Mouse (Mus musculus) Patski (cell line): ENCODE results near the gene Naaladl2. TPM values are rescaled to one million over a fixed set of nuclear protein-coding genes. Genes with fewer than 3 reads are reported as not detected.

Experiments
- ATAC-seq: fragments of 100-300 bp; one replicate; pipeline ENCODE4 v1.8.0; 2021
- CTCF ChIA-PET: fragments of 350-600 bp; sonication (Branson Sonifier 250); formaldehyde crosslinking; loops from one replicate; lab custom pipeline; 2022; ENCODE audit warnings: inconsistent platforms; lab: Charles Lee
- POLR2A ChIA-PET: fragments of 350-600 bp; sonication (Branson Sonifier 250); formaldehyde crosslinking; loops from one replicate; lab custom pipeline; 2022; ENCODE audit warnings: antibody characterized with exemption, inconsistent platforms; lab: Charles Lee
- DNase-seq: peaks from one replicate; pipeline ENCODE4 v3.0.0-alpha.2; 2011; ENCODE audit warnings: low read depth, low spot score
- H3K27me3 ChIP-seq: fragments of 371-371 bp; one replicate; pipeline ENCODE4 v1.5.1; 2021
- CTCF ChIP-seq: fragments of 100-300 bp; IDR thresholded peaks from one replicate; pipeline ENCODE4 v1.5.1; 2021
- in situ Hi-C: fragments of 300-500 bp; cut with MboI; formaldehyde crosslinking; loops from 3 replicates; pipeline ENCODE4 v1.11.1; 2018; ENCODE audit warnings: low pct_unique_long_range_greater_than_20kb, mixed read lengths
- polyA plus RNA-seq: library from polyadenylated mRNA; unstranded; gene quantifications from one replicate; pipeline ENCODE4 v1.2.3, GENCODE M21; 2021

Gene Naaladl2
- polyA plus RNA-seq, 1 experiment from 2014 or later, result 3.7 TPM

GRCm38 (mm10) chr3:24595447-24595846 is 548.6 kb downstream of the Naaladl2 start:
- no peak for DNase-seq
- TF ChIP-seq CTCF, result no peak
- no peak for ATAC-seq
- in situ Hi-C loops, result no loop called here
- ChIA-PET POLR2A (no interaction called here), CTCF (interaction anchor here (0.6 to 1.8 kb wide), 3 partner anchors 12 to 46 kb away, joined by 3 to 4 read pairs (median 4); no protein-coding TSS in a partner anchor)
- H3K27me3 ChIP-seq, result no peaks in the 10 kb centered on the region

DNA sequence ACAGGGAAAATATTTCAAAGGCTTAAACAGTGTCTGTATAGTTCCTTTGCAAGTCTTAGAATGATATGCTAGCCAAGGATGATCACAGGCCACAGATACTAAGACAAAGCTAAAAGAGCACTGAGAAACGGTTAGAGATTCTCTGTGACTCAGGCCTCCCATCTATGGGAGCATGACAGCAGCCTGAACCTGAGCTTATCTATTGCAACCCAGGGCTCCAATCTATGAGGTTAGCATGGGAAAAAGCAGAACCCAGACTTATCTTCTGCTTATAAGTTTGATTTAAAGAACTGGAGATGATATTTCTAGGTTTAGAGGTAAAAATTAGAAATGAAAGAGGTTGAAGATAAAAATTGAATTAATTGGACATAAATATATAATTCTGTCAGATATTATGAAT is 587.4 kb downstream of the Naaladl2 start:
- TF ChIP-seq CTCF, result no peak
- in situ Hi-C loops, result no loop called here
- DNase-seq, result no peak
- ChIA-PET CTCF (interaction anchor here (1.1 kb wide), 1 partner anchor 199 kb away, joined by 3 read pairs; no protein-coding TSS in a partner anchor), POLR2A (no interaction called here)
- no peak for ATAC-seq
- H3K27me3 ChIP-seq, result no peaks in the 10 kb centered on the region

- ChIA-PET CTCF (interaction anchor here (0.7 to 1.9 kb wide), 2 partner anchors 11 kb away, joined by 3 to 5 read pairs; no protein-coding TSS in a partner anchor), POLR2A (no interaction called here)
- no peak for TF ChIP-seq CTCF
- DNase-seq, result no peak
- H3K27me3 ChIP-seq, result no peaks in the 10 kb centered on the region
- in situ Hi-C loops, result no loop called here
- ATAC-seq, result no peak
Measured at GRCm38 (mm10) chr3:24553701-24554100, 590.4 kb downstream of the Naaladl2 start.

GRCm38 (mm10) chr3:24552631-24553030 is 591.4 kb downstream of the Naaladl2 start:
- ATAC-seq, result no peak
- no peaks in the 10 kb centered on the region for H3K27me3 ChIP-seq
- in situ Hi-C loops, result no loop called here
- TF ChIP-seq CTCF, result no peak
- DNase-seq, result no peak
- CTCF ChIA-PET, result interaction anchor here (0.6 to 1.9 kb wide), 3 partner anchors 10 to 50 kb away, joined by 3 to 5 read pairs (median 4); no protein-coding TSS in a partner anchor
- POLR2A ChIA-PET, result no interaction called here

GRCm38 (mm10) chr3:24533775-24534458 is 610.1 kb downstream of the Naaladl2 start:
- no peaks in the 10 kb centered on the region for H3K27me3 ChIP-seq
- no peak for TF ChIP-seq CTCF
- POLR2A ChIA-PET, result no interaction called here
- CTCF ChIA-PET, result interaction anchor here (0.8 kb wide), 1 partner anchor 26 kb away, joined by 3 read pairs; no protein-coding TSS in a partner anchor
- ATAC-seq (no peak), DNase-seq (no peak)
- in situ Hi-C loops, result no loop called here

DNA sequence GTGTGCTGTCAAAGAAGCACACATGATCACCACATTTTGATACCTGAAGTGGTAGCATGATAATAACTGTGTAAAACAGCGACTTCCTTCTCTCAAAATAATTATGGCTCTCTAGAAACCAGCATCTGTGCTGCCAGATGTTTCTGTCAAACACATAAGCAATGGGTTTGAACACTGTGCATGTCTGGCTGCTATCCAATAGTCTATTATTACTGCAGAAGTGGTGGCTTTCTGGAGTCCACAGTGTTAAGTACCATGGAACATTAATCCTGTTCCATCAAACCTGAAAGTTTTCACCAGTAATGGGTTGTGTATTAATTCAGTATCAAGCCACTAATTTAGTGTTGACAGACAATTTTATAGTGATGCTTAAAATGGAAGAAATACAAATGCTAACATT is 629.1 kb downstream of the Naaladl2 start:
- in situ Hi-C loops, result no loop called here
- H3K27me3 ChIP-seq, result no peaks in the 10 kb centered on the region
- ChIA-PET CTCF (no interaction called here), POLR2A (no interaction called here)
- ATAC-seq, result no peak
- no peak for DNase-seq
- no peak for TF ChIP-seq CTCF

DNA sequence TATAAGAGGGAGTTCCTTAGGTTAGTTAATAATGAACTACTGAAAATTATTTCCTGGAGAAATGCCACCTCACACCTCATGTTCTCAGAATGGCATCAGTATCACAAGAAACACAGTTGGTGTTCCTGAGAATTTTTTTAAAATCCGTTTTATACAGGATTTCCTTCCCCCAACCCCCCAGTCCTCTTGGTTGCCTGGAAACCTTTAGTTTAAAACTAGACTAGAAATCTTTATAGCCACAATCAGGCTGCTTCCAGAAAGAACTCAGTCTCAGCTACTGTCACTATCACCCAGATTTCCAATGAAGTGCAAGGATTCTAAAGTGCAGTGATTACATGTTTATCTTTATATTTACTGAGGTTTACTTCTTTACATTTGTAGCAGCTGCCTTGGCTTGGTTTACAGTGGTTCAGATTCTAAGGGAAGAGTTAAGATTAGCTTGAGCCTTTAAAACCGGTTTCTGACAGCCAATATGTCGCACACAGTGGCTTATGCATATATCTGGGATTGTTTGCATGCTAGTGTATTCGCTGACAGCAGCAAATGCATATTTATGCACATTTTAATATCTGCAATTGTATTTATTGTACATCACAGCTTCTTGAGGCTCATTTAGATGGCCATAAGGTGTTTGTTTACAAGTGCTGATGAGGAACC is 657.5 kb downstream of the Naaladl2 start:
- no peak for ATAC-seq
- POLR2A ChIA-PET, result interaction anchor here (0.6 kb wide), 1 partner anchor 9 kb away, joined by 3 read pairs; no protein-coding TSS in a partner anchor
- no peaks in the 10 kb centered on the region for H3K27me3 ChIP-seq
- in situ Hi-C loops, result no loop called here
- TF ChIP-seq CTCF, result no peak
- CTCF ChIA-PET, result no interaction called here
- DNase-seq, result no peak

DNA sequence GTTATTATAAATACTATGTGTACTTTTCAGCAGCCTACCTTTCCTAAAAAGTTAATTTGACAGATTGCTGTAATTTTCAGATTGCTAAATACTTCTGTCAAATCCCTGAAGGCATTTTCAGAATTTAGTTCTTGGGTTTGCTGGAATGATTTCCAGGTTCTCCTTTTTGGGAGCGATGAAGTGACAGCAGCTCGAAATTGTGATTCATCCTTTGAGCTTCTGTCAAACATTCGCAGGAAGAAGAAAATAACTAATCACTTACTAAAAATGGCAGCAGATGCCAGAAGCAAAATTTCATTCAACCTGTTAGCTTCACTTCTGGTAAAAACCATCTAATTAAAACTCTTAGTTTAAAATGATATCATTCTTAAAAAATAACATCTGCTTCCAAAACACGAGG is 680.1 kb downstream of the Naaladl2 start:
- CTCF ChIA-PET, result no interaction called here
- ATAC-seq, result no peak
- in situ Hi-C loops, result no loop called here
- H3K27me3 ChIP-seq, result no peaks in the 10 kb centered on the region
- no peak for TF ChIP-seq CTCF
- DNase-seq, result no peak
- POLR2A ChIA-PET, result no interaction called here

GRCm38 (mm10) chr3:24440621-24441020 is 703.4 kb downstream of the Naaladl2 start:
- CTCF ChIA-PET, result no interaction called here
- TF ChIP-seq CTCF, result no peak
- no peaks in the 10 kb centered on the region for H3K27me3 ChIP-seq
- POLR2A ChIA-PET, result no interaction called here
- DNase-seq (no peak), ATAC-seq (no peak)
- in situ Hi-C loops, result no loop called here

DNA sequence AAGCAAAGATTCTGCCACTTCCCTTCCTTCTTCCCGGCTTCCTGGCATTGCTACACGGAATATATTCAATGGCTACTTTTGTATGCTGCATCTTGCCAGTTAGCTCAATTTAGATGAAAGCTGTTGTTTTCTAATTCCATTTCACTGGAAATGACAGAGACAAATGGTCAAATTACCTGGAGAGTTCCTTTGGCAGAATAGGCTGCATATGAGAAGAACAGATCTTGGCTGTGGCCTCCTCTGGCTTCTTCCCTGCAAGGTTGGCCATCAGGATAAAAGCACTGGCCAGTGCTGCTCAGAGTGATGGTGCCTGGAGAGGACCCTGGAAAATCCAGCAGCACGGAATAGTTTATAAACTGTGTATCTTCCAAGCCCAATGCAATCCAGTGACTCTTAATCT is 711.3 kb downstream of the Naaladl2 start:
- DNase-seq, result no peak
- no peak for TF ChIP-seq CTCF
- POLR2A ChIA-PET, result no interaction called here
- CTCF ChIA-PET, result no interaction called here
- no peak for ATAC-seq
- in situ Hi-C loops, result no loop called here
- no peaks in the 10 kb centered on the region for H3K27me3 ChIP-seq

DNA sequence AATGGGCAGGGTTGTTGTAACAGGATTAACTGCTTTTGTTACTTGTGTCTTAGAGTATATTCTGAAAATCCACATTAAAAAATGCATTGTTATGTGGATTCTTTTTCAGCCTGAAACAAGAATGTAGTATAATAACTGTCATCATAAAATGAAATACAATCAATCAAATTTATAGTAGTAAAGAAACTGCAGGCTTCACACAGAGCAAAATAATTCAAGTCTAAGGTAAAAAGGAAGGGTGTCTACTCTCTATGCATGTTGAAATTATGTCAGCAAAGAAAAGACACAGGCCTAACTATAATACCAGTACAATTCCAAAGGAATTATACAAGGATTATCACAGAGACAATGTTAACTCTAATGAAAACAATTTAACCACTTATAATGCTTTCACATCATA is 752.3 kb downstream of the Naaladl2 start:
- TF ChIP-seq CTCF, result no peak
- no peaks in the 10 kb centered on the region for H3K27me3 ChIP-seq
- ATAC-seq, result no peak
- ChIA-PET CTCF (no interaction called here), POLR2A (no interaction called here)
- in situ Hi-C loops, result no loop called here
- no peak for DNase-seq
